Mouse (Mus musculus) heart, embryonic 12.5 days (tissue): ENCODE measurements at regions not wholly inside any gene's neighbourhood (a gene's known extent, or its start where the extent isn't known, plus 50 kb on each side); places are given as distances from the start of the nearest gene placed in this dataset.

Experiments
- ATAC-seq: fragments of 200-750 bp; cut with Nextera tagmentation; 2 replicates; pipeline ENCODE4 v1.8.0; 2017; ENCODE audit warnings: moderate TSS enrichment, moderate library complexity; ENCODE audit not compliant: insufficient number of reproducible peaks, low FRiP score
- H3K27ac ChIP-seq: fragments of 300-500 bp; sonication (generic); 2 replicates; pipeline ENCODE4 v1.5.1; 2016; ENCODE audit warnings: mild to moderate bottlenecking, moderate library complexity; ENCODE audit not compliant: poor library complexity, severe bottlenecking
- H3K27me3 ChIP-seq: fragments of 300-500 bp; sonication (generic); replicated peaks from 2 replicates; pipeline ENCODE4 v1.6.1; 2016; ENCODE audit warnings: mild to moderate bottlenecking, moderate library complexity
- H3K36me3 ChIP-seq: fragments of 300-500 bp; sonication (generic); 2 replicates; pipeline ENCODE4 v1.6.1; 2016; ENCODE audit warnings: mild to moderate bottlenecking, moderate library complexity
- H3K4me1 ChIP-seq: fragments of 300-500 bp; sonication (generic); replicated peaks from 2 replicates; pipeline ENCODE4 v1.6.1; 2016; ENCODE audit warnings: mild to moderate bottlenecking
- H3K4me2 ChIP-seq: fragments of 300-500 bp; sonication (generic); 2 replicates; pipeline ENCODE4 v1.6.1; 2016; ENCODE audit warnings: mild to moderate bottlenecking, moderate library complexity
- H3K4me3 ChIP-seq: fragments of 300-500 bp; sonication (generic); 2 replicates; pipeline ENCODE4 v1.5.1; 2016; ENCODE audit warnings: mild to moderate bottlenecking
- H3K9ac ChIP-seq: fragments of 300-500 bp; sonication (generic); 2 replicates; pipeline ENCODE4 v1.6.1; 2016; ENCODE audit warnings: mild to moderate bottlenecking, moderate library complexity
- H3K9me3 ChIP-seq: fragments of 300-500 bp; sonication (generic); replicated peaks from 2 replicates; pipeline ENCODE4 v1.6.1; 2016; ENCODE audit warnings: mild to moderate bottlenecking, moderate library complexity
- WGBS: fragments of 180-500 bp; shearing (Covaris S2); methylation state at CpG from one replicate; pipeline ENCODE4 v1.1.7; 2016; 5-methylcytosine and 5-hydroxymethylcytosine counted together

DNA sequence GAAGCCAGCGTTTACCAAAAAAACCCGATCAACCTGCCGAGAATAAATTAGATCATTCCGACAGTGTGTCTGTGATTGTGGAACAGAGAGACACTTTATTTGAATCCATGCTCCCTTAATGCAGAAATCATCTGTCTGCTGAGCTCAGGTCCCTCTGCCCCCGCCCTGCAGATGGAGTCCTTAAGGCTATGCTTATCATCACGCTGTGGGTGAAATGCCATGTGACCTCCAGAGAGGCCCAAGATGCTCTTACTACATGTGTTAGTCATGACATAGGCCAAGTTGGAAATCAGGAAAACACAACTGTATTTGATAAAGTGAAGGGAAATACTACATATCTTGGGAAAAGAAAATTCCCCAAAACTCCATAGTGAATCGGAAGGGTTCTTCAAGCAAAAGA is 206.8 kb upstream of the Pfn2 start:
- no peak overlapping the region for H3K4me2 ChIP-seq
- peak overlapping the region; percentile 20; the same call in 1 of the 2 replicates for H3K27ac ChIP-seq
- H3K4me3 ChIP-seq = no peak overlapping the region
- H3K36me3 ChIP-seq = no peaks in the 10 kb centered on the region
- WGBS = 65% methylated on average over 7 of the region's 7 CpGs
- H3K9ac ChIP-seq = no peak overlapping the region
- no peak for ATAC-seq
- no peaks in the 10 kb centered on the region for H3K9me3 ChIP-seq
- H3K27me3 ChIP-seq = no peaks in the 10 kb centered on the region
- H3K4me1 ChIP-seq = peaks cover 23% of the 10 kb centered on the region

DNA sequence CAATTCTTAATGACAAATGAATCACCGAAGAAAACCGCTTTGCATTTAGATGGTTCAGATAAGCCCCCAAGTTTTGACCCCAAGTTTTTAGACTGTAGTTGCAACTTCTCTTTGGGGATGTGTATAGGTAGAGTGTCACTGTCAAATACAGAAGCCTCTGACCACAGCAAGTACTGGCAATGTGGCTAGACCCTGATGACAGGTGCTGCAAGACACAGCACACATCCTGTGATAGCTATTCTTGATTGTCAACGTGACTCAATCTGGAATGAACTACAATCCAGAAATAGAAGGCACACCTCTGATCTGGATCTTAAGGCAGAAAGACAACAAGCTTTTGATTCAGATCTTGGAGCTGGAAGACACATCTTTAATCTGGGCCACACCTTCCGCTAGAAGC is 207.3 kb upstream of the Pfn2 start:
- Histone ChIP-seq H3K9ac (no peak overlapping the region), H3K27me3 (no peaks in the 10 kb centered on the region), H3K36me3 (no peaks in the 10 kb centered on the region), H3K4me1 (peaks cover 23% of the 10 kb centered on the region), H3K4me2 (no peak overlapping the region), H3K27ac (no peak overlapping the region), H3K4me3 (no peak overlapping the region), H3K9me3 (no peaks in the 10 kb centered on the region)
- WGBS = 71% methylated on average over 4 of the region's 4 CpGs
- ATAC-seq = no peak

DNA sequence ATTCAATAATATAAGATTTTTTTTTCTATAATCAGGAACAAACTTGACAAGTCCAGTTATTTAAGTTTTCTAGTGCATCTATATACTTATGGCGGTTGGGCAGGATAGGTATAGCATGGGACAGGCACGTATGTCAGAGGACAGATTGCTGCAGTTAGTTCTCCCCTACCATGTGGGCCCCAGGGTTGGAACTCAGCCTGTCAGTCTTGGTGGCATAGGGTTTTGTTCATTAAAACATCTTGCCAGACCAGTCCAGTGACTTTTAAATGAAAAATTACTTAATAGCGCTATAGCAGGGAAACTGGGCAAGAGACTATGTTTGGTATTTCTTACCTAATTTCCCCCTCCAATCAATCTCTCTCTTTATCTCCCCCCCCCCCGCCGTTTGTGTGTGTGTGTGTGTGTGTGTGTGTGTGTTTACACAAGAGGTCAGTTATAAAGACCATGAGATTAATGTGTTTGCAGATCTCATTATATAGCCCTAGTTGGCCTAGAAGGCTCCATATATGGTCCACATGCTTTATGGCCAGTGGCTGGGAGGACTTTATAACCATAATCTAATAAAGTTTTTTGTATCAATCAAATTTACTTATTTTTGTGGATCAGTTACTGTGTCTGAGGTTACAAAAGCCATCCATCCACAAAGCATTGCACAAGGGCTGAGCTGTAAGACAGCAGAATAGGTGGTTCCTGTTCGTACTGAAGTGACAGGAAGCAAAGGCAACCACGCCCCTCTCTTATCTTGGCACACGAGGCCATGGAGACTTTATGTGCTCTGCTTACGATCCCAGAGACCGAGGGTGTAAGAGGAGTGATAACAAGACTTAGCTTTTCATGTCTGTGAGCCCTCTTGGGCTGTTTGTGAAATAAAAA is 208.5 kb upstream of the Pfn2 start:
- Histone ChIP-seq H3K4me3 (no peak overlapping the region), H3K4me2 (no peak overlapping the region), H3K9ac (no peak overlapping the region), H3K9me3 (no peaks in the 10 kb centered on the region), H3K36me3 (no peaks in the 10 kb centered on the region), H3K27ac (no peak overlapping the region), H3K4me1 (peaks cover 23% of the 10 kb centered on the region), H3K27me3 (no peaks in the 10 kb centered on the region)
- ATAC-seq = peak; percentile 92
- 47% methylated on average over 10 of the region's 10 CpGs for WGBS

DNA sequence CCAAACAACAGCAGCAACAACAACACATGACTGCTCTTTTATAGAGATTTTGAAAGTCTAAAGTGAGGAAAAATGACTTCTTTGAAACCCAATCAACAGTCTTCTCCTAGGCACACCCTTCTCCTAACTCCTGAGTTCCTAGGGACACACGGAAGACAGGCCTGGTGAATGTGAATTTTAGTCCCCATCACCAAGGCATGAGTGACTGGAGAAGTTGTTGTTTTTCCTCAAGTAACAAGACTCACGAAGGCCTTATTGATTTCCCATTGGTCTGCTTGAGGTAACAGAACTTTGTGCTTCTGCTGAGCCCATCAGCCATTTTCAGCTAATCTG is 209.2 kb upstream of the Pfn2 start:
- no peak for ATAC-seq
- H3K4me2 ChIP-seq = no peak overlapping the region
- no peaks in the 10 kb centered on the region for H3K36me3 ChIP-seq
- 58% methylated on average over 2 of the region's 2 CpGs for whole genome bisulfite sequencing
- H3K9ac ChIP-seq = no peak overlapping the region
- no peaks in the 10 kb centered on the region for H3K9me3 ChIP-seq
- peaks cover 23% of the 10 kb centered on the region for H3K4me1 ChIP-seq
- no peaks in the 10 kb centered on the region for H3K27me3 ChIP-seq
- no peak overlapping the region for H3K27ac ChIP-seq
- H3K4me3 ChIP-seq = no peak overlapping the region

DNA sequence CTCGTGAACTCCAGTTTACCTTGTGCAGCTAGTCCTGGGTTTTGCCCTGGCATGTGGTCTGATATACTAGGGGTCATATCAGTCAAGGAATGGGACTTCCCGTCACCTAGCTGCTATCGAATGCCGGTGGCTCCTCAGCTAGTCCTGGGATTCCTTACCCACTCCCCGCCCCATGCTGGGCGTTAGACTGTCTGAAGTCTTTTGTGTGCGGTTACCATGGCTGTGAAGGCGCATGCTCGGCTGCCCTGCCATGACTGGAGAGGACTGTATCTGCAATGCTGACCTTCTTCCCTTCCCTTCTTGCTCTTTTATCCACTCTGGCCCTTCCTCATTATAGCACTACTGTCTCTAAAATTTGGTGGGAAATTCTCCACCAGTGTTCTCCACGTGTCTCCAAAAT is 210.3 kb upstream of the Pfn2 start:
- no peaks in the 10 kb centered on the region for H3K9me3 ChIP-seq
- no peak overlapping the region for H3K4me2 ChIP-seq
- no peaks in the 10 kb centered on the region for H3K27me3 ChIP-seq
- no peaks in the 10 kb centered on the region for H3K36me3 ChIP-seq
- H3K4me3 ChIP-seq = no peak overlapping the region
- no peak overlapping the region for H3K9ac ChIP-seq
- WGBS = 51% methylated on average over 10 of the region's 10 CpGs
- H3K4me1 ChIP-seq = peaks cover 23% of the 10 kb centered on the region
- ATAC-seq = no peak
- H3K27ac ChIP-seq = no peak overlapping the region

DNA sequence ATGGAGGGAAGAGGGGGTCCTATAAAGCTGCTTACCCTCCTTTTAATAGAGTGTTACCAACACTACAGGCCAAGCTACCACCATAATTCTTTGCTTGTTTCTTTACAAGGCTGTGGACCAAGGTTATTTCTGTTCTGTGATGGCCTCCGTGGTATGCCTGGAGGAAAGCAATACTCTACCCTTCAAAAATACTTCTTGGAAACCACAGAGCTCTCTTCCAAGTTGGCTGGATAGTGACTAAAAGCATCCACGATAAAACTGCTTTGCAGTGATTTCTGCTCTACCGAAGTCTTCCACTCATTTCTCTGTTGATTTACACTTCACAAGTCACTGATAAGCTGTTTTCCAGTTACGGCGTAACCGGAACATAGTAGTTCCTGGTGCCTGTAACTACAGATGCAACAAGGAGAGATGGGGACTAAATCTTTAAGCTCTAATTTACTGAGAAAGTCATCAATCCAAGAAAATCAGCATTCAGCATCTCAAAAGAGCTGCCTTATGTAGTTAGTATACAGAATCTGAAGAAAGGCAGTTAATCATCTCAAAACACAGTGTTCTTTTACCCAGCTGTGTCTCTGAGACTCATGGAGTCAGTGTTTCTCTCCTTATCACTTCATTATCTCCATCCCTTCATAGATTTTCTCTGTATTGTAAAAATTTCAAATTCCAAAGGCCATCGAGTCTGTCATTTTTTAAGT is 216.1 kb upstream of the Pfn2 start:
- no peak overlapping the region for H3K27ac ChIP-seq
- 64% methylated on average over 7 of the region's 7 CpGs for WGBS
- no peaks in the 10 kb centered on the region for H3K9me3 ChIP-seq
- no peaks in the 10 kb centered on the region for H3K4me1 ChIP-seq
- no peak for ATAC-seq
- no peak overlapping the region for H3K4me3 ChIP-seq
- no peak overlapping the region for H3K9ac ChIP-seq
- H3K27me3 ChIP-seq = no peaks in the 10 kb centered on the region
- H3K4me2 ChIP-seq = no peak overlapping the region
- H3K36me3 ChIP-seq = no peaks in the 10 kb centered on the region

DNA sequence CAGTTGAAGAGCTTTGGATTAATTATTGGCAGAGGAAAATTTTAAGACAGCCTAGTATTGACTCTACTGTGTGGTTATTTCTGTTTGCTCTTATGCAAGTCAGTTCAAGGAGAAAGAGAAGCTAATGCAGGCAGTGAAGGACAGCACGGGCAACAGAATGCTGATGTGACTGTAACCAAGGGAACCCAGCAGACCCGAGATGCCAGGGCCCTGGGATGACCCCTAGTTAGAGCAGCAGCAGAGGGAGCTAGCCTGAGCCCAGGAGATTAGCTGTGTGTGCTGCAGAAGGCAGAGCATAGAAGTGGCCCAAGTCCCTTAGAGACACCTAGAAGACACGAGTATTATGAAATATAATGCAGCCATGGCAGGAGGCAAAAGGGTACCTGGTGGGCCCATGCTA is 223.7 kb upstream of the Pfn2 start:
- Histone ChIP-seq H3K4me1 (no peaks in the 10 kb centered on the region), H3K9ac (no peak overlapping the region), H3K36me3 (no peaks in the 10 kb centered on the region), H3K27ac (no peak overlapping the region), H3K4me3 (no peak overlapping the region), H3K4me2 (no peak overlapping the region), H3K9me3 (no peaks in the 10 kb centered on the region), H3K27me3 (no peaks in the 10 kb centered on the region)
- ATAC-seq = no peak
- WGBS = 39% methylated on average over 3 of the region's 3 CpGs

DNA sequence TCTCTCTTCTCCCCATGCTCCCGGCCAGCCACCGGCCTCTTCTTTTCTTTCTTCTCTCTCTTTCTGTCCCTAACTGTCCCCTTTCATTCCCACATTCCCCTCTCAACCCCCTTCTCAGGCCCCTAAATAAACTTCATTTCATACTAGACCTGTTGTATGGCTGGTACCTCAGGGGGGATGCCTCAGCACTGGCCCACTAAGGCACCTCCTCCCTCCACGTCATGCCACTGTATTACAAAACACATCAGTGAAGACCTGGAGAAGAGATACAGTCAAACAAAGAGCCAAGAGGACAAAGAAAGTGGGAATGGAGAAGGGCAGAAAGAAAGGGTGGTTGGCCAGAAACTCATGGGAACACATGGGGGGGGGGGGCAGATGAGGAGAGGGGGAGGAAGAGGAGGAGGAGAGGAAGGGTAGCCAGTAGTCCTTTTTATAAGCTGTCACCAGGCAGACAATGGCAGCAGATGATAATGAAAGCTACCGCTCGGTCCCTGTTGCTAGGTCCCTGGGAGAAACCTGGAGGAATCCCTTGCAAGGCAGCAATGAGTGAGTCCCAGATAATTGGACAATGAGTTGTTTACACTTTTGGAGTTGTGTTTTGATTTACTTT is 224.5 kb upstream of the Pfn2 start:
- Histone ChIP-seq H3K4me3 (no peak overlapping the region), H3K36me3 (no peaks in the 10 kb centered on the region), H3K27me3 (no peaks in the 10 kb centered on the region), H3K9ac (no peak overlapping the region), H3K9me3 (no peaks in the 10 kb centered on the region), H3K4me2 (no peak overlapping the region), H3K4me1 (no peaks in the 10 kb centered on the region), H3K27ac (no peak overlapping the region)
- WGBS = 72% methylated on average over 5 of the region's 5 CpGs
- no peak for ATAC-seq

DNA sequence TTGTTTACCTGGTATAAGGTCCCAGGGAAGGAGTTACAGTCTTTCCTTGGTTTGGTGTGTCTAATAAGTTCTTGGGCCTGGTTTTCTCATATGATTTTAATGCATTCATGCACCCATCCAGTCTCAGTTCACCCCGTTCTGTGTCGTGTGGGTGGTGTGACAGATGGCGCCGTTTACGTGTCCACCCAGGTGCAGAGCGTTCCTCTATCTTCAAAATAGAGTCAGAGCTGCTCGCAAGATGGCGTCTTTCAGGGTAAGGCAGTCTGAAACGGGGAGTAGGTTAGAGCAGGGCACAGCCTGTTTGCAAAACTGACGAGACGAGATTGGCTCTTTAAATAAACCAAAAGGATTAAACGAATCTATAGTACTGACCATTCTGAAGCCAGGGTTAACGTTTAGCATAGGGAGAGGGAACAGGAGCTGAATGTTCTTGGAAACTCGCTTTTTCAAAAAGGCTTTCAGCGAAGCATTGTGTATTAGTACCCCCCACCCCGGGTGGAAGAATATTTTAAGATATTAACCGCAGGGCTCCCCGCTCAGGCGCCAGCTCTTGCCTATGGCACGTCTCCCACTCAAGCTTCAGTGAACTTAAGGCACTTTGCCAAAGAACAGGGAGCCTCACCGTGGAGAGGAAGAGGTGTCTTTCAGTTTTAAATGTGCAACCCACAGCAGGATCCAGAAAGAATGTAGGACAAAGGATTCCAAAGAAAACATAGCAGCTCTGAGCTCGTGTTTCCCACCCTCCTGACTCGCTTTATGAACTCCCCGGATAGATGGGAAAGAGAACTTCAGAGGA is 241.7 kb upstream of the Pfn2 start:
- Histone ChIP-seq H3K27me3 (no peaks in the 10 kb centered on the region), H3K36me3 (no peaks in the 10 kb centered on the region), H3K4me2 (no peak overlapping the region), H3K9ac (no peak overlapping the region), H3K27ac (no peak overlapping the region), H3K9me3 (no peaks in the 10 kb centered on the region), H3K4me3 (no peak overlapping the region), H3K4me1 (no peaks in the 10 kb centered on the region)
- ATAC-seq = no peak
- WGBS = 80% methylated on average over 24 of the region's 24 CpGs

DNA sequence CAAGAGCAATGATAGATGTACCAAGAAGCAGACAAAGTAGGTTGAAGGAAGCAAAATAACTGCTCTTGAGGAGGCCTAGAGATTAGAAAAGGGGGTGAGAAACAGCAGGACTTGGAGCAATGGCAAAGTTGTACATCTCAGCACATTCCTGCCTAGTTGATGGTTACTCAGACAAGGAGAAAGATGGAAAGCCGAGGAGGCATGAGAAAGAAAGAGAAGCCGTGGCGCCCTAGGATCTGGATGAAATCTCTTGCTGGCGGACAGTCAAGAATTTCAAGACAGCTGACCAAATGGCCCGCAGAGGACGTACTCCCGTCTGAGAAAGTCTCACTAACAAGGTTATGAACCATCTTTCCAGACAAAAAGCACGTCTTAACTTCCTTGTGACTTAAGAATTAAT is 242.5 kb upstream of the Pfn2 start:
- Histone ChIP-seq H3K4me2 (no peak overlapping the region), H3K4me3 (no peak overlapping the region), H3K36me3 (no peaks in the 10 kb centered on the region), H3K9me3 (no peaks in the 10 kb centered on the region), H3K9ac (no peak overlapping the region), H3K27ac (no peak overlapping the region), H3K4me1 (no peaks in the 10 kb centered on the region), H3K27me3 (no peaks in the 10 kb centered on the region)
- 76% methylated on average over 8 of the region's 8 CpGs for WGBS
- ATAC-seq = no peak
